Mouse (Mus musculus) layer of hippocampus, adult 9-10 months (tissue): ENCODE data around the gene Tada2a.

Experiments
- DNase-seq: peaks from one replicate; pipeline ENCODE4 v3.0.0; 2022; ENCODE audit warnings: low spot score

The Tada2a gene

GRCm38 (mm10) chr11:84128943-84129798 is at the start of gene Tada2a, which contains the start of gene Acaca:
Gene Tada2a, minus strand, starts transcription at chr11:84129600.
Gene Acaca, plus strand, starts transcription at chr11:84129672.
- no peak for DNase-seq

GRCm38 (mm10) chr11:84178571-84178970 is 49.2 kb upstream of the Tada2a start:
- no peak for DNase-seq

- no peak for DNase-seq
Measured at GRCm38 (mm10) chr11:84172539-84173435, 43.4 kb upstream of the Tada2a start.

GRCm38 (mm10) chr11:84168701-84169288 is 39.4 kb upstream of the Tada2a start:
- no peak for DNase-seq

GRCm38 (mm10) chr11:84167046-84167526 is 37.7 kb upstream of the Tada2a start, which contains the start of gene Gm11437:
Gene Gm11437, minus strand, starts transcription at chr11:84167476.
- DNase-seq = no peak

GRCm38 (mm10) chr11:84164561-84164960 is 35.2 kb upstream of the Tada2a start:
- no peak for DNase-seq

- no peak for DNase-seq
Measured at GRCm38 (mm10) chr11:84164123-84164522, 34.7 kb upstream of the Tada2a start.

GRCm38 (mm10) chr11:84156535-84157262 is 27.3 kb upstream of the Tada2a start:
- DNase-seq = no peak

GRCm38 (mm10) chr11:84150884-84151283 is 21.5 kb upstream of the Tada2a start:
- no peak for DNase-seq

GRCm38 (mm10) chr11:84146081-84146480 is 16.7 kb upstream of the Tada2a start:
- DNase-seq = no peak

- DNase-seq = no peak
Measured at GRCm38 (mm10) chr11:84145201-84145798, 15.9 kb upstream of the Tada2a start.

GRCm38 (mm10) chr11:84141752-84142151 is 12.4 kb upstream of the Tada2a start:
- peak; percentile 38 for DNase-seq

- no peak for DNase-seq
Measured at GRCm38 (mm10) chr11:84136453-84136852, 7.1 kb upstream of the Tada2a start.

- DNase-seq = no peak
Measured at GRCm38 (mm10) chr11:84134331-84134860, 5.0 kb upstream of the Tada2a start.

GRCm38 (mm10) chr11:84129799-84130185 is 392 bp upstream of the Tada2a start:
- no peak for DNase-seq

GRCm38 (mm10) chr11:84127977-84128376 is 1.4 kb downstream of the Tada2a start:
- DNase-seq = no peak

GRCm38 (mm10) chr11:84121051-84121956 is 8.1 kb downstream of the Tada2a start:
- no peak for DNase-seq

- DNase-seq = no peak
Measured at GRCm38 (mm10) chr11:84117431-84117830, 12.0 kb downstream of the Tada2a start.

GRCm38 (mm10) chr11:84116221-84116620 is 13.2 kb downstream of the Tada2a start:
- no peak for DNase-seq

- no peak for DNase-seq
Measured at GRCm38 (mm10) chr11:84115646-84116045, 13.8 kb downstream of the Tada2a start.
